Mouse (Mus musculus): ENCODE results near the gene Lif. TPM values are rescaled to one million over a fixed set of nuclear protein-coding genes. Genes with fewer than 3 reads are reported as not detected.
A peak's percentile ranks its signal among the peaks of the same experiment; 100 is the strongest.

The Lif gene
- polyA plus RNA-seq, 1 experiment from 2014 or later: 0.65 TPM

- Histone ChIP-seq H3K27me3 (replicated peaks) (no peaks in the 10 kb centered on the region), H3K4me3 (replicated peaks) (no peak overlapping the region), H3K27ac (no peak overlapping the region), H3K9ac (no peak overlapping the region), H3K36me3 (no peaks in the 10 kb centered on the region), H3K4me1 (no peaks in the 10 kb centered on the region), H3K9me3 (no peaks in the 10 kb centered on the region), H3K4me2 (no peak overlapping the region)
- 91% methylated on average over 3 of the region's 3 CpGs for WGBS
- ATAC-seq (ENCODE audit: insufficient read depth, low FRiP score, low read depth): no peak
Observed at GRCm38 (mm10) chr11:4249151-4249550, 8.2 kb upstream of the Lif start.

GRCm38 (mm10) chr11:4250290-4250689 lies 7.1 kb upstream of the Lif start:
- 0 out of 2 replicates have a peak, but pooled peaks have one; percentile 39 for ATAC-seq (ENCODE audit: insufficient read depth, low FRiP score, low read depth)
- no peaks in the 10 kb centered on the region for H3K27me3 ChIP-seq (replicated peaks)
- 78% methylated on average over 7 of the region's 7 CpGs for WGBS
- no peak overlapping the region for H3K4me2 ChIP-seq
- no peak overlapping the region for H3K9ac ChIP-seq
- no peak overlapping the region for H3K4me3 ChIP-seq (replicated peaks)
- no peaks in the 10 kb centered on the region for H3K36me3 ChIP-seq
- H3K4me1 ChIP-seq: no peaks in the 10 kb centered on the region
- no peak overlapping the region for H3K27ac ChIP-seq
- no peaks in the 10 kb centered on the region for H3K9me3 ChIP-seq

GRCm38 (mm10) chr11:4251376-4251775 lies 6.0 kb upstream of the Lif start:
- no peak overlapping the region for H3K27ac ChIP-seq
- H3K4me1 ChIP-seq: no peaks in the 10 kb centered on the region
- no peaks in the 10 kb centered on the region for H3K27me3 ChIP-seq (replicated peaks)
- H3K9ac ChIP-seq: no peak overlapping the region
- H3K4me2 ChIP-seq: no peak overlapping the region
- WGBS: 83% methylated on average over 3 of the region's 3 CpGs
- no peak for ATAC-seq (ENCODE audit: insufficient read depth, low FRiP score, low read depth)
- H3K9me3 ChIP-seq: no peaks in the 10 kb centered on the region
- no peaks in the 10 kb centered on the region for H3K36me3 ChIP-seq
- no peak overlapping the region for H3K4me3 ChIP-seq (replicated peaks)

- WGBS: 78% methylated on average over 2 of the region's 2 CpGs
- no peaks in the 10 kb centered on the region for H3K9me3 ChIP-seq
Observed at GRCm38 (mm10) chr11:4252886-4253285, 4.5 kb upstream of the Lif start.

GRCm38 (mm10) chr11:4257756-4258155 lies 399 bp downstream of the Lif start:
- Histone ChIP-seq H3K4me1 (peaks cover 36% of the 10 kb centered on the region), H3K36me3 (no peaks in the 10 kb centered on the region), H3K9me3 (no peaks in the 10 kb centered on the region), H3K9ac (no peak overlapping the region), H3K4me3 (replicated peaks) (no peak overlapping the region), H3K4me2 (no peak overlapping the region), H3K27me3 (replicated peaks) (no peaks in the 10 kb centered on the region), H3K27ac (no peak overlapping the region)
- WGBS: 57% methylated on average over 5 of the region's 5 CpGs
- no peak for ATAC-seq (ENCODE audit: insufficient read depth, low FRiP score, low read depth)

More at GRCm38 (mm10) chr11:4252886-4253285, 4.5 kb upstream of the Lif start:
- Histone ChIP-seq H3K4me1 (no peaks in the 10 kb centered on the region), H3K4me3 (replicated peaks) (no peak overlapping the region), H3K27ac (no peak overlapping the region), H3K36me3 (no peaks in the 10 kb centered on the region), H3K4me2 (no peak overlapping the region), H3K9ac (no peak overlapping the region), H3K27me3 (replicated peaks) (no peaks in the 10 kb centered on the region)
- ATAC-seq (ENCODE audit: insufficient read depth, low FRiP score, low read depth): no peak

- Histone ChIP-seq H3K36me3 (no peaks in the 10 kb centered on the region), H3K9ac (no peak overlapping the region), H3K27ac (no peak overlapping the region), H3K9me3 (no peaks in the 10 kb centered on the region), H3K4me2 (peak overlapping the region; percentile 45), H3K27me3 (replicated peaks) (no peaks in the 10 kb centered on the region), H3K4me1 (peaks cover 44% of the 10 kb centered on the region), H3K4me3 (replicated peaks) (peak overlapping the region; percentile 13; the same call in 1 of the 2 replicates)
- ATAC-seq (ENCODE audit: insufficient read depth, low FRiP score, low read depth): peak; percentile 42
- 0% methylated on average over 7 of the region's 7 CpGs for WGBS
Observed at GRCm38 (mm10) chr11:4258657-4259082, 1.3 kb downstream of the Lif start.

- H3K9ac ChIP-seq: no peak overlapping the region
- H3K27ac ChIP-seq: peak overlapping the region; percentile 16; the same call in 1 of the 2 replicates
- H3K4me2 ChIP-seq: peak overlapping the region; percentile 22; the same call in 1 of the 2 replicates
- WGBS: 25% methylated on average over 14 of the region's 14 CpGs
- H3K9me3 ChIP-seq: no peaks in the 10 kb centered on the region
- H3K4me3 ChIP-seq (replicated peaks): no peak overlapping the region
- H3K4me1 ChIP-seq: peaks cover 56% of the 10 kb centered on the region
- peaks cover 3% of the 10 kb centered on the region; the same call in 1 of the 2 replicates for H3K27me3 ChIP-seq (replicated peaks)
- no peaks in the 10 kb centered on the region for H3K36me3 ChIP-seq
- ATAC-seq (ENCODE audit: insufficient read depth, low FRiP score, low read depth): no peak
Observed at GRCm38 (mm10) chr11:4260463-4261187, 3.3 kb downstream of the Lif start.

- Histone ChIP-seq H3K9ac (no peak overlapping the region), H3K36me3 (no peaks in the 10 kb centered on the region), H3K27ac (peak overlapping the region; percentile 0; the same call in 1 of the 2 replicates), H3K4me3 (replicated peaks) (no peak overlapping the region), H3K4me2 (no peak overlapping the region), H3K9me3 (no peaks in the 10 kb centered on the region), H3K27me3 (replicated peaks) (peaks cover 7% of the 10 kb centered on the region; the same call in 1 of the 2 replicates), H3K4me1 (peaks cover 60% of the 10 kb centered on the region)
- no peak for ATAC-seq (ENCODE audit: insufficient read depth, low FRiP score, low read depth)
- 51% methylated on average over 7 of the region's 7 CpGs for WGBS
Observed at GRCm38 (mm10) chr11:4261188-4261494, 3.8 kb downstream of the Lif start.

GRCm38 (mm10) chr11:4261969-4262368 lies 4.6 kb downstream of the Lif start:
- Histone ChIP-seq H3K4me2 (no peak overlapping the region), H3K36me3 (no peaks in the 10 kb centered on the region), H3K9ac (no peak overlapping the region), H3K4me1 (peaks cover 62% of the 10 kb centered on the region), H3K27me3 (replicated peaks) (peaks cover 10% of the 10 kb centered on the region; the same call in 1 of the 2 replicates), H3K9me3 (no peaks in the 10 kb centered on the region), H3K4me3 (replicated peaks) (no peak overlapping the region), H3K27ac (no peak overlapping the region)
- ATAC-seq (ENCODE audit: insufficient read depth, low FRiP score, low read depth): no peak
- WGBS: 24% methylated on average over 5 of the region's 5 CpGs

- Histone ChIP-seq H3K4me2 (no peak overlapping the region), H3K9me3 (no peaks in the 10 kb centered on the region), H3K27ac (peak overlapping the region; percentile 65), H3K27me3 (replicated peaks) (peaks cover 13% of the 10 kb centered on the region; the same call in 1 of the 2 replicates), H3K36me3 (no peaks in the 10 kb centered on the region), H3K4me3 (replicated peaks) (no peak overlapping the region), H3K9ac (no peak overlapping the region), H3K4me1 (peaks cover 63% of the 10 kb centered on the region)
- WGBS: 15% methylated on average over 7 of the region's 7 CpGs
- no peak for ATAC-seq (ENCODE audit: insufficient read depth, low FRiP score, low read depth)
Observed at GRCm38 (mm10) chr11:4262847-4263246, 5.5 kb downstream of the Lif start.

DNA sequence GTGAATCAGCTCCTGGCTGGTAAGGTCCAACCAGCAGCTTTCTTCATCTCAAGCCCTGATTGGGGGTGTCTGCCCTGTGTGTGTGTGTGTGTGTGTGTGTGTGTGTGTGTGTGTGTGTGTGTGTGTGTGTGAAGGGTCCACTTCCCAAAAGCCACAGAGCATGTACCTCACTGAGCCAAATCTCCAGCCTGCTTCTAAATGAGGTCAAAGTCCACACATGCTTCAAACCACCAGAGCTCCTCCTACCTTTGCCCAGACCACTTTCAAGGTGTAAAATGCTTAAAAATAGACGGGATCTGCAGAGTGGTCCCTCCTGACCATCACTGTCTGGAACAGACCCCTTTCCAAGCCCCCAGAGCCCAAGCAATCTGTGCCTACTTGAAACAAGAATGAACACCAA lies 5.9 kb downstream of the Lif start:
- Histone ChIP-seq H3K36me3 (no peaks in the 10 kb centered on the region), H3K27ac (peak overlapping the region; percentile 65), H3K9me3 (no peaks in the 10 kb centered on the region), H3K27me3 (replicated peaks) (peaks cover 18% of the 10 kb centered on the region), H3K4me1 (peaks cover 63% of the 10 kb centered on the region), H3K4me3 (replicated peaks) (no peak overlapping the region), H3K9ac (no peak overlapping the region), H3K4me2 (0 out of 2 replicates have a peak overlapping the region, but pooled peaks have one; percentile 4)
- WGBS: 17% methylated on average over 1 of the region's 1 CpGs
- ATAC-seq (ENCODE audit: insufficient read depth, low FRiP score, low read depth): no peak

DNA sequence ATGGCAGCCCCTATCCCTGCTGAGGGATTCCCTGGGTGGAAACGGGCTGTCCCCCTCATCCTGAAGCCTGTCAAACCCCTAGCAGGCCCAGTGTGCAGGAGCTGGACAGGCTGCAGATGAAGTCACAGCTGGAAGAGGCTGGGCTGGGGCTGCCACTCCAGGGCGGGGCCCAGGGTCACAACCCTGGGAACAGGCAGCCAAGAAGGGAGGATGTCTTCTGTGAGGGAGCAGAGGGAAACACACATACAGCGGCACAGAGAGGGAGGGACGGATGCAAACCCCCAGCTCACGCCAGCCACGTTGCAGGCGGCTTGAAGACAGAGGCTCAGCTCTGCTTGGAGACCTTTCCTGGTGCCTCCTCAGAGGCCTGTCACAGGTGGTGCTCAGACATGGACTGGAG lies 6.7 kb downstream of the Lif start:
- Histone ChIP-seq H3K36me3 (no peaks in the 10 kb centered on the region), H3K27ac (peak overlapping the region; percentile 65), H3K27me3 (replicated peaks) (peaks cover 21% of the 10 kb centered on the region), H3K4me2 (no peak overlapping the region), H3K4me3 (replicated peaks) (no peak overlapping the region), H3K9me3 (no peaks in the 10 kb centered on the region), H3K4me1 (peaks cover 59% of the 10 kb centered on the region), H3K9ac (no peak overlapping the region)
- ATAC-seq (ENCODE audit: insufficient read depth, low FRiP score, low read depth): peak; percentile 28
- WGBS: 44% methylated on average over 7 of the region's 7 CpGs

Measured in stomach, embryonic 15.5 days (tissue).